Mouse (Mus musculus): ENCODE data around the gene Skap2. TPM values are rescaled to one million over a fixed set of nuclear protein-coding genes. Genes with fewer than 3 reads are reported as not detected.

Gene Skap2
- polyA plus RNA-seq, 1 experiment, result 253 TPM

- TF ChIP-seq CTCF (IDR thresholded peaks at IDR 0.05; ENCODE audit: low read depth, low read length), result no peak
- TF ChIP-seq POLR2A (IDR thresholded peaks at IDR 0.05; ENCODE audit: borderline replicate concordance, low read depth, low read length), result no peak
- H3K4me1 ChIP-seq (ENCODE audit: control insufficient read depth, insufficient read depth, low read length), result peaks cover 31% of the 10 kb centered on the region
- no peak overlapping the region for H3K4me3 ChIP-seq (ENCODE audit: insufficient read depth, low read length)
- H3K27ac ChIP-seq (ENCODE audit: insufficient read depth, low read depth, low read length), result no peak overlapping the region
Measured at GRCm38 (mm10) chr6:52006649-52007218, 5.6 kb downstream of the Skap2 start.

GRCm38 (mm10) chr6:52005963-52006648 lies 6.2 kb downstream of the Skap2 start:
- TF ChIP-seq POLR2A (IDR thresholded peaks at IDR 0.05; ENCODE audit: borderline replicate concordance, low read depth, low read length) (no peak), CTCF (IDR thresholded peaks at IDR 0.05; ENCODE audit: low read depth, low read length) (no peak)
- peaks cover 31% of the 10 kb centered on the region for H3K4me1 ChIP-seq (ENCODE audit: control insufficient read depth, insufficient read depth, low read length)
- no peak overlapping the region for H3K27ac ChIP-seq (ENCODE audit: insufficient read depth, low read depth, low read length)
- H3K4me3 ChIP-seq (ENCODE audit: insufficient read depth, low read length), result peak overlapping the region; percentile 49

GRCm38 (mm10) chr6:52005616-52005962 lies 6.8 kb downstream of the Skap2 start:
- H3K4me3 ChIP-seq (ENCODE audit: insufficient read depth, low read length), result peak overlapping the region; percentile 49
- no peak overlapping the region for H3K27ac ChIP-seq (ENCODE audit: insufficient read depth, low read depth, low read length)
- H3K4me1 ChIP-seq (ENCODE audit: control insufficient read depth, insufficient read depth, low read length), result peaks cover 31% of the 10 kb centered on the region
- no peak for TF ChIP-seq CTCF (IDR thresholded peaks at IDR 0.05; ENCODE audit: low read depth, low read length)
- TF ChIP-seq POLR2A (IDR thresholded peaks at IDR 0.05; ENCODE audit: borderline replicate concordance, low read depth, low read length), result no peak

GRCm38 (mm10) chr6:52004995-52005394 lies 7.4 kb downstream of the Skap2 start:
- peak overlapping the region; percentile 32; the same call in 1 of the 2 replicates for H3K4me3 ChIP-seq (ENCODE audit: insufficient read depth, low read length)
- no peak overlapping the region for H3K27ac ChIP-seq (ENCODE audit: insufficient read depth, low read depth, low read length)
- peaks cover 29% of the 10 kb centered on the region for H3K4me1 ChIP-seq (ENCODE audit: control insufficient read depth, insufficient read depth, low read length)
- TF ChIP-seq CTCF (IDR thresholded peaks at IDR 0.05; ENCODE audit: low read depth, low read length) (no peak), POLR2A (IDR thresholded peaks at IDR 0.05; ENCODE audit: borderline replicate concordance, low read depth, low read length) (no peak)

GRCm38 (mm10) chr6:52002676-52003075 lies 9.7 kb downstream of the Skap2 start:
- Histone ChIP-seq H3K4me1 (ENCODE audit: control insufficient read depth, insufficient read depth, low read length) (peaks cover 22% of the 10 kb centered on the region), H3K4me3 (ENCODE audit: insufficient read depth, low read length) (no peak overlapping the region), H3K27ac (ENCODE audit: insufficient read depth, low read depth, low read length) (no peak overlapping the region)
- TF ChIP-seq CTCF (IDR thresholded peaks at IDR 0.05; ENCODE audit: low read depth, low read length) (no peak), POLR2A (IDR thresholded peaks at IDR 0.05; ENCODE audit: borderline replicate concordance, low read depth, low read length) (no peak)

- no peak overlapping the region for H3K27ac ChIP-seq (ENCODE audit: insufficient read depth, low read depth, low read length)
- H3K4me3 ChIP-seq (ENCODE audit: insufficient read depth, low read length), result no peak overlapping the region
- no peak for TF ChIP-seq POLR2A (IDR thresholded peaks at IDR 0.05; ENCODE audit: borderline replicate concordance, low read depth, low read length)
- no peak for TF ChIP-seq CTCF (IDR thresholded peaks at IDR 0.05; ENCODE audit: low read depth, low read length)
- H3K4me1 ChIP-seq (ENCODE audit: control insufficient read depth, insufficient read depth, low read length), result peaks cover 3% of the 10 kb centered on the region; the same call in 1 of the 2 replicates
Measured at GRCm38 (mm10) chr6:51999157-51999478, 13.2 kb downstream of the Skap2 start.

- TF ChIP-seq CTCF (IDR thresholded peaks at IDR 0.05; ENCODE audit: low read depth, low read length) (no peak), POLR2A (IDR thresholded peaks at IDR 0.05; ENCODE audit: borderline replicate concordance, low read depth, low read length) (no peak)
- Histone ChIP-seq H3K27ac (ENCODE audit: insufficient read depth, low read depth, low read length) (no peak overlapping the region), H3K4me1 (ENCODE audit: control insufficient read depth, insufficient read depth, low read length) (0 out of 2 replicates have a peak, but pooled peaks cover 3% of the 10 kb centered on the region), H3K4me3 (ENCODE audit: insufficient read depth, low read length) (no peak overlapping the region)
Measured at GRCm38 (mm10) chr6:51998409-51999156, 13.8 kb downstream of the Skap2 start.

GRCm38 (mm10) chr6:51987999-51988398 lies 24.4 kb downstream of the Skap2 start:
- H3K4me3 ChIP-seq (ENCODE audit: insufficient read depth, low read length), result no peak overlapping the region
- no peak overlapping the region for H3K27ac ChIP-seq (ENCODE audit: insufficient read depth, low read depth, low read length)
- no peak for TF ChIP-seq CTCF (IDR thresholded peaks at IDR 0.05; ENCODE audit: low read depth, low read length)
- H3K4me1 ChIP-seq (ENCODE audit: control insufficient read depth, insufficient read depth, low read length), result peaks cover 8% of the 10 kb centered on the region

- no peak overlapping the region for H3K27ac ChIP-seq (ENCODE audit: insufficient read depth, low read depth, low read length)
- no peaks in the 10 kb centered on the region for H3K4me1 ChIP-seq (ENCODE audit: control insufficient read depth, insufficient read depth, low read length)
- no peak overlapping the region for H3K4me3 ChIP-seq (ENCODE audit: insufficient read depth, low read length)
- no peak for TF ChIP-seq CTCF (IDR thresholded peaks at IDR 0.05; ENCODE audit: low read depth, low read length)
Measured at GRCm38 (mm10) chr6:51977638-51978037, 34.7 kb downstream of the Skap2 start.

GRCm38 (mm10) chr6:51975751-51976150 lies 36.6 kb downstream of the Skap2 start:
- Histone ChIP-seq H3K4me3 (ENCODE audit: insufficient read depth, low read length) (no peak overlapping the region), H3K27ac (ENCODE audit: insufficient read depth, low read depth, low read length) (no peak overlapping the region), H3K4me1 (ENCODE audit: control insufficient read depth, insufficient read depth, low read length) (no peaks in the 10 kb centered on the region)
- TF ChIP-seq POLR2A (IDR thresholded peaks at IDR 0.05; ENCODE audit: borderline replicate concordance, low read depth, low read length), result no peak
- TF ChIP-seq CTCF (IDR thresholded peaks at IDR 0.05; ENCODE audit: low read depth, low read length), result no peak

All from bone marrow macrophage, adult 2 months (primary cell).